Mouse (Mus musculus) CH12.LX (cell line): ENCODE measurements around the gene Slc46a2.

ENCODE experiments used
- BHLHE40 ChIP-seq: IDR thresholded peaks from 2 replicates; pipeline ENCODE4 v1.6.1; 2011; ENCODE audit warnings: mild to moderate bottlenecking, low read depth, low read length, improper control_type of control experiment
- CTCF ChIP-seq, 2 experiments: IDR thresholded peaks in 1 of 2; conservative IDR thresholded peaks in 1 of 2; 2 replicates each; pipeline ENCODE4 v1.5.1; 2011 to 2012; ENCODE audit warnings: low read depth in 2 of 2, low read length in 2 of 2, improper control_type of control experiment in 1 of 2, inconsistent platforms in 1 of 2, mild to moderate bottlenecking in 1 of 2, moderate library complexity in 1 of 2
- ELF1 ChIP-seq: IDR thresholded peaks from 2 replicates; pipeline ENCODE4 v1.6.1; 2014; ENCODE audit warnings: low read depth, mild to moderate bottlenecking, inconsistent platforms, low read length, improper control_type of control experiment
- EP300 ChIP-seq: IDR thresholded peaks from 2 replicates; pipeline ENCODE4 v1.6.1; 2011; ENCODE audit warnings: low read length, improper control_type of control experiment
- IRF4 ChIP-seq: IDR thresholded peaks from 2 replicates; pipeline ENCODE4 v1.6.1; 2014; ENCODE audit warnings: low read depth, mild to moderate bottlenecking, inconsistent platforms, low read length, improper control_type of control experiment
- JUN ChIP-seq: IDR thresholded peaks from 2 replicates; pipeline ENCODE4 v1.6.1; 2011; ENCODE audit warnings: low read depth, mild to moderate bottlenecking, low read length, improper control_type of control experiment, moderate library complexity; ENCODE audit not compliant: insufficient read depth
- KAT2A ChIP-seq: IDR thresholded peaks from 2 replicates; pipeline ENCODE4 v1.6.1; 2012; ENCODE audit warnings: low read length, improper control_type of control experiment, inconsistent platforms; ENCODE audit not compliant: insufficient replicate concordance
- MAZ ChIP-seq: IDR thresholded peaks from 2 replicates; pipeline ENCODE4 v1.6.1; 2012; ENCODE audit warnings: low read depth, mild to moderate bottlenecking, inconsistent platforms, low read length, improper control_type of control experiment, moderate library complexity
- POLR2A ChIP-seq: IDR thresholded peaks from 2 replicates; pipeline ENCODE4 v1.6.1; 2011; ENCODE audit warnings: low read depth, mild to moderate bottlenecking, improper control_type of control experiment, low read length
- SMC3 ChIP-seq: IDR thresholded peaks from 2 replicates; pipeline ENCODE4 v1.6.1; 2011; ENCODE audit warnings: low read depth, low read length, improper control_type of control experiment
- TCF12 ChIP-seq: IDR thresholded peaks from 2 replicates; pipeline ENCODE4 v1.6.1; 2014; ENCODE audit warnings: low read depth, mild to moderate bottlenecking, inconsistent platforms, low read length, improper control_type of control experiment
- USF1 ChIP-seq: IDR thresholded peaks from 2 replicates; pipeline ENCODE4 v1.6.1; 2014; ENCODE audit warnings: low read depth, mild to moderate bottlenecking, inconsistent platforms, low read length, improper control_type of control experiment

DNA sequence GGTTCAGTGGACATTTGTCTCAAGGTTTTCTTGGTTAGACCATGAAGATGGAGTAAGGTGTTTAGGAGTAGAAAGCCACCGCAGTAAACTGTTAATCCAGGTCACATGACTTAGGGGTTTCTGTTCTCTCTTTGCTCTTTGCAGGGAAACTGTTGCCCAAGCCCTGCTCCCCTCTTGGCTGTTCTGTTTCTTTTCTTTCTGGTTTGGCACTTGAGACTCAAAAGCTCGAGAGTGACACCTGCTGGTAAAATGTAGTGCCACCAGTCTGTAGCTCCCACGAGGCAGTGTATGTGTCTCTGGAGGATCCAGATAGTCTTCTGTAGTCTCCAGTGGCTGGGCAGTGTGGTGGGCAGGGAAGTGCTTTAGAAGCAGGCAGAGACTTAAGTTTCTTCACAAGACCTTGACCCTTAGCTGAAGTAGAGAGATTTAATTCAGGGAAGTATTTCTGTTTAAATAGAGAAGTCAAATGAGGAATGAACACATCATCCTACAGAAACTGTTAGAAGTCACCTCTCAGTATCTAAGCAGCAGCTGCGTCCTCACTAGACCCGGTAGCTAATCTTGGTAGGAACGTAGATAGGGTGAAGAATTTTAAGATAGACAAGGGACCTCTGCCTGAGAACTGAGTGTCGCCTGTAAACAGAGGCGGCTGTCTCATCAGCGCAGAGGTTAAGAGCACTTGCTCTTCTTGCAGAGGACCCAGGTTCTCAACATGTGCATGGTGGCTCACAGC lies 43.8 kb downstream of the Slc46a2 start:
- TF ChIP-seq CTCF (conservative IDR thresholded peaks at IDR 0.05 in 1 of 2, IDR thresholded peaks at IDR 0.05 in 1 of 2; ENCODE audit: low read depth in 2 of 2, low read length in 2 of 2) (peak; percentile 65 to 93), MAZ (no peak), ELF1 (no peak), KAT2A (no peak), BHLHE40 (0 out of 2 replicates have a peak, but pooled peaks have one; percentile 25), JUN (no peak), EP300 (no peak), TCF12 (no peak), USF1 (no peak; the same call in 1 of the 2 replicates), SMC3 (peak; percentile 90), POLR2A (no peak), IRF4 (no peak; the same call in 1 of the 2 replicates)
